Mouse (Mus musculus) right cerebral cortex, postnatal 10 days (tissue): ENCODE data around the gene Adamtsl5.

Source experiments
- DNase-seq, 2 experiments: peaks; one replicate each; pipeline ENCODE4 v3.0.0; 2021; ENCODE audit warnings: low spot score in 2 of 2

The Adamtsl5 gene

DNA sequence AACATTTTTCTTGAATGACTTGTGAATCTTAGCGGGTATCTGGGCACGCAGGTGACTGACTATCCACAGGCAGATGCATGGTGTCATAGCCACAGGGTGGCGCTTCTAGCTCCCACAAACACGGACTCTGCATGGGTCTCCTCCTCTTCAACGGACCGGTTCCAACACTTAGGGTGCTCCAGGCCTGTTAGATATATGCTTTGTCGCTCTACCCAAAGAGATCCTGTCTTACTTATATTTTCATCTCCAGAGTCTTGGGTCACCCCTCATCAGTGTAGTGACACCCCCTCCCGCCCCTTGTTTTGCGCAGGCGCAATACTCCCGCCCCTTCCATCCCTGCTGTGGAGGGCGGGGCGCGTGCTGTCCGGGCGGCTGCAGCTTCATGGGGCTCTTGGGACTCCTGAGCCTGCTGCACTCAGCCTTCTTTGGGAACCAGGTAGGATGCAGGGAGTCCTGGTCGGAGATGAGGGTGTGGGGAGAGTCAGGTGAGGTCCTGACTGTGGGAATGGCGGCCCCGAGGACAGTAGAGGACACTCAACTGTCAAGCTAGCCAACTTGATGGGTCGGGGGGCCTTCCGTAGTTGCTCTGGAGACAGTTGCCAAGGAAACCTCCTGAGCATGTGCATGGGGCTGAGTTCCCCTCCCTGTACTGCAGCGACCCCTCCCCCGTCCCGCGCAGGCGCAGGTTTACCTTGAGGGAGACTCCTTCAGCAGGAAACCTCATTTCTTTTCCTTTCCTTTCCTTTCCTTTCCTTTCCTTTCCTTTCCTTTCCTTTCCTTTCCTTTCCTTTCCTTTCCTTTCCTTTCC is 52.4 kb downstream of the Adamtsl5 start, which contains the start of gene Apc2:
Apc2 (plus strand) TSS at position 360 of the 808 bp plus-strand sequence.
- peak; percentile 90 to 92 for DNase-seq

DNA sequence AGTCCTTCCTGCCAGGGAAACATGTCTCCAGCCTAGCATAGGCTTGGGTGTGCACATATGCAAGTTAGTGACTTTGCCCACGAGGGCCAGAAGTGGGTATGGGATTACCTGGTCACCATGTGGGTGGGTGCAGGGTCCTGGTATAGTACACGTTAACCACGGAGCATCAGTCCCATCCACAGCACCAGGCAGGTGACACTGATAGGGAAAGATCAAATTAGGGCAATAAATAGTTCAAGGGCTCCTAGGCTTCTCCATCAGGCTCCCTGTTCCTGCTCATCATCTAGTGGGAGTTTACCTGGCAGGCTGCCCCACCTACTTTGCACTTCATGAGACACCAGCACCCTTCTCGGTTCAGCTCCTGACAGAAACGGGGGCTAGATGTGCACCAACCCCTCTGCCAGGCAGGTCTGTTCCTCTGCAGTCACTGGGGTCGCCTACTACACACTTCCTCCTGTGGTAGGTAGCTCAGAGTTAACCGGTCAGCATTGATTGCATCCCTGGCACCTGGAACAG is 53.4 kb downstream of the Adamtsl5 start:
- DNase-seq: peak in 1 of 2 experiments; percentile 73

DNA sequence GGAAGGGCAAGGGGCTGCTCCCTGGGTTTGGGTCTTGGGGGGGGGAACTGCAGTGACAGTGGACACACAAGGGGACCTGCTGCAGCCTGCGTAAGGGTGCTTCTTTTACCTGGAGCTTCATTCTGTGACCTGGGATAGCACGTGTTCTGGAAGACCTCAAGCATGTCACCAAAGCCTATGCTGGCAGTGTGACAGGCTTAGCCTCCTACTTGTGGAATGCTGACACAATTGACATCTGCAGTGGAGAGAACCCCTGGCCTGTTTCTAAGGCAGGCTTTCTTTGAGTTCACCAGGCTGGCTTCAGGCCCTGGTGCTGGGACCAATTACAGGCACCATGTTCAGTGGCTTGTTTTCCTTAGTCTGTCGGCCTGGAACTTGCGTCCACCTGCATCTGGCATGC is 53.9 kb downstream of the Adamtsl5 start:
- no peak for DNase-seq

DNA sequence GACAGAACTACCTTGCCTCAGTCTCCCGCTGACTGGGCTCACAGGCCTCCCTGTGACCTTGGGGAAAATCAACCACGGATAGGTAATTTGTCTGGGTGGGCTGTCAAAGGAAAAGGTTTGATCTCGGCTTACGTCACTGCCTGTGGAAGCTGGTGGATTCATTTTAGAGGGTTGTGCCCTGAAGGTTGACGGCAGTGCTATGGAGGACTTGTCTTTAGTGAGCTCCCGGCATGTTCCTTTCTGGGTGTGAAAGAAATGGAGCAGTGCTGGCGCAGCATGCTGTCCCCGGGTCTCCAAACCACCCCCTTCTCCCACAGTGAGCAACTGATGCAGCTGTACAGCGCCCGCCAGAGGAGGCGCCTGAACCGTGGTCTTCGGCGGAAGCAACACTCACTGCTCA is 54.9 kb downstream of the Adamtsl5 start:
- no peak for DNase-seq

DNA sequence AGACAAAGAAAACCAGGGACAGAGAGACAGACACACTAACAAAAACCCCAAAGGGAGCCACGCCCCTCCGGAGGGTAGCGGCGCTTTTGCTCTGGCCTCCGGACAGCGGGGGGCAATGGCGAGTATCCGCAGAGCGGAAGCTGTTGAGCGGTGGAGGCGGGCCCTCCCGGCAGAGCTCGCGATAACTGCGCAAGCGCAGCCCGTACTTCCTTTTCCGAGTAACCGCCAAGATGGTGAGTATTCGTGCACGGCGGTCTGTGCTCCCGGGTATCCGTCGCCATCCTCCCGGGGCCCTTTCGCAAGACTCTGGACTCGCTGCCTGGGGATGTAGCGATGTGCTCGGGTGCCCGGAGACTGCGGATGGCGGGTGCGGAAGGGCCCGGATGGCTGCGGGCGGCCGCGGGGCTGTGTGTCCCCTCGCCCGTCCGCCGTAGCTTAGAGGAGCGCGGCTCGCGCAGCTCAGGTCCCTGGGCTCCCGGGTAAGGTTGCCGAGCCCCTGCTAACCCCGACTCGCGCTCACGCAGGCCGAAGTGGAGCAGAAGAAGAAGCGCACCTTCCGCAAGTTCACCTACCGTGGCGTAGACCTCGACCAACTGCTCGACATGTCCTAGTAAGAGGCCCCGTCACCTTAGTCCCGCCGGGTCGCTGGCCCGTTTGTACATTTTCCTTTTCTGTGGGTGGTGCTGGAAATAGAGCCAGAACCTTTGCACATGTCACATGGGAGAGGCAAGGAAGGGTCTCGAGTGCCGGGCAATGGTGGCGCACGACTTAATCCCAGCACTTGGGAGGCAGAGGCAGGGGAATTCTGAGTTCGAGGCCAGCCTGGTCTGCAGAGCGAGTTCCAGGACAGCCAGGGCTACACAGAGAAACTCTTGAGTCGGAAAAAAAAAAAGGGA is 55.7 kb downstream of the Adamtsl5 start, which contains the start of gene Rps15:
Rps15 (plus strand) TSS at position 203 of the 896 bp plus-strand sequence.
- peak; percentile 96 to 97 for DNase-seq
